Mouse (Mus musculus) myocyte (in vitro differentiated cells): ENCODE data around the gene Dalrd3.

Source experiments
- CEBPB ChIP-seq: IDR thresholded peaks from 2 replicates; pipeline ENCODE4 v1.6.1; 2011; ENCODE audit warnings: mild to moderate bottlenecking, moderate library complexity; ENCODE audit not compliant: poor library complexity, insufficient read depth, severe bottlenecking
- E2F4 ChIP-seq: IDR thresholded peaks from one replicate; pipeline ENCODE4 v1.6.1; 2011; ENCODE audit warnings: mild to moderate bottlenecking, control low read depth, moderate library complexity; ENCODE audit not compliant: insufficient read depth
- MAX ChIP-seq: IDR thresholded peaks from one replicate; pipeline ENCODE4 v1.6.1; 2011; ENCODE audit warnings: low read depth, mild to moderate bottlenecking, control low read depth
- MYOD1 ChIP-seq, 3 experiments: IDR thresholded peaks; one replicate each; pipeline ENCODE4 v1.6.1; 2011; ENCODE audit warnings: control low read depth in 2 of 3, low read depth in 2 of 3, mild to moderate bottlenecking in 2 of 3, moderate library complexity in 1 of 3; ENCODE audit not compliant: insufficient read length in 2 of 3, control insufficient read depth in 1 of 3
- MYOG ChIP-seq, 3 experiments: IDR thresholded peaks; one replicate each; pipeline ENCODE4 v1.6.1; 2011; ENCODE audit warnings: control low read depth in 2 of 3, low read depth in 2 of 3, mild to moderate bottlenecking in 2 of 3; ENCODE audit not compliant: insufficient read length in 2 of 3, control insufficient read depth in 1 of 3, insufficient read depth in 1 of 3
- POLR2A ChIP-seq: IDR thresholded peaks from one replicate; pipeline ENCODE4 v1.6.1; 2011; ENCODE audit warnings: low read depth, mild to moderate bottlenecking, control low read depth, moderate library complexity; ENCODE audit not compliant: insufficient read length
- POLR2AphosphoS2 ChIP-seq: IDR thresholded peaks from one replicate; pipeline ENCODE4 v1.6.1; 2011; ENCODE audit warnings: low read depth, control low read depth; ENCODE audit not compliant: insufficient read length
- REST ChIP-seq: IDR thresholded peaks from one replicate; pipeline ENCODE4 v1.6.1; 2011; ENCODE audit warnings: mild to moderate bottlenecking, control low read depth, moderate library complexity; ENCODE audit not compliant: insufficient read depth, insufficient read length
- SRF ChIP-seq: IDR thresholded peaks from one replicate; pipeline ENCODE4 v1.6.1; 2011; ENCODE audit warnings: low read depth; ENCODE audit not compliant: control insufficient read depth, insufficient read length
- TCF12 ChIP-seq: IDR thresholded peaks from one replicate; pipeline ENCODE4 v1.6.1; 2011; ENCODE audit warnings: mild to moderate bottlenecking, control low read depth; ENCODE audit not compliant: poor library complexity, insufficient read depth, severe bottlenecking
- TCF3 ChIP-seq: IDR thresholded peaks from one replicate; pipeline ENCODE4 v1.6.1; 2011; ENCODE audit warnings: low read depth, control low read depth; ENCODE audit not compliant: insufficient read length
- USF1 ChIP-seq: IDR thresholded peaks from one replicate; pipeline ENCODE4 v1.6.1; 2011; ENCODE audit warnings: low read depth, mild to moderate bottlenecking, control low read depth, moderate library complexity

DNA sequence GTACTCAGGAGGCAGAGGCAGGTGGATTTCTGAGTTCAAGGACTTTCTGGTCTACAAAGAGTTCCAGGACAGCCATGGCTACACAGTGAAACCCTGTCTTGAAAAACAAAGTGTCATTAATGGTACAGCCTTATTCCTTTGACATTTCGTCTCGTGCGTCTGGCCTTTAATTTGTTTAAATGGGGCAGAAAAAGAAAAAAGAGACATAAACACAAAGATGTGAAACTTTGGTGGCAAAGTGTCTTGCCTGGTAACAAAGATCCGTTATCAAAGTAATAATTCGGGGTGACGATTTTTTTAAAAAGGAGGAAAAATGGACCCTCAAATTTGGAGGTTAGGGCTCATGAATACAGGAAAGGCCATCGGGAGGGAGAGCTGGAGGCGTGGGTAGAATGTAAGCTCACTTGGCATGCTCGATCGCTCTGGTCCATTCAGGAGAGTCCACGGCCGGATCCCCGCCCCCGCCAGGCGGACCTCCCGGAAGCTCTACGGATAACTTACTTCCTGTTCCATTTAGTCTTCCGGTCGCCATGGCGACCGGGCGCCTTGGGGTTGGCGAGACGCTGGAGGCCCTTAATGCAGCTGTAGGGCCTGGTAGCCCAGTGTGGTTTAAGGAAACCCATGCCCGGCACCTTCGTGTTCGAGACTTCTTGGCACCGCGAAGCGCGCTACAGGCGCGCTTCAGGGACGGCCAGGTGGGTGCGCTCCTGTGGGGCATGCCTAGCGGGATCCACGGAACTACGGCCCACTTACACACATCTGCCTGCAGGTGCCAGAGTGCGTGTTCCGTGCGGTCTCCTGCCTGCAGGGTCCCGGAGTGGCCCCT is at the start of gene Dalrd3:
- no peak for TF ChIP-seq USF1
- no peak for TF ChIP-seq TCF12
- no peak for TF ChIP-seq TCF3
- peak; percentile 55 for TF ChIP-seq POLR2A
- TF ChIP-seq CEBPB, result no peak
- no peak for TF ChIP-seq SRF
- TF ChIP-seq E2F4, result no peak
- peak; percentile 74 for TF ChIP-seq POLR2AphosphoS2
- TF ChIP-seq MAX, result no peak
- no peak for TF ChIP-seq MYOD1 (IDR thresholded peaks at IDR 0.05; ENCODE audit: control insufficient read depth in 1 of 3, insufficient read length in 2 of 3, low read depth in 2 of 3)
- no peak for TF ChIP-seq REST
- TF ChIP-seq MYOG (IDR thresholded peaks at IDR 0.05; ENCODE audit: control insufficient read depth in 1 of 3, insufficient read depth in 1 of 3, insufficient read length in 2 of 3, low read depth in 2 of 3), result no peak
